Mouse (Mus musculus): ENCODE data around the gene Rab37.

Gene Rab37

DNA sequence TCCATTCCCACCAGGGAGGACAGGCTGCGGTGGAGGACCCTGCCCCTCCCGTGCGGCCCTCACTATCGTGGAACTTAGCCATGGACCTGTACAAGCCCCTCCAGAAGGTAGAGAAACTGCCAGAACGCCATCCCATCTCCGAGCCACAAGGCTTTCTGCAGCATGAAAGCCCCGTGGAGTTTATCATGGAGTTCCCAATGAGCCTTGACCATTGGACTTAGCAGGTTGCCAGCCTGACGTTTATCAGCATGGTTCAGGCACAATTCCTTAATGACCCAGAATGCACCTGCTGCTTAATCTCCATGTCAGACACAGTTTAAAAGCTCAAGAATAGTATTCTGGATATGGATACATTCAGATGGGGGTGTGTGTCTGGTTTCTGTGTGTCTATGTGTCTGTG lies 6.2 kb upstream of the Rab37 start:
- DNase-seq (ENCODE audit: low spot score): no peak

DNA sequence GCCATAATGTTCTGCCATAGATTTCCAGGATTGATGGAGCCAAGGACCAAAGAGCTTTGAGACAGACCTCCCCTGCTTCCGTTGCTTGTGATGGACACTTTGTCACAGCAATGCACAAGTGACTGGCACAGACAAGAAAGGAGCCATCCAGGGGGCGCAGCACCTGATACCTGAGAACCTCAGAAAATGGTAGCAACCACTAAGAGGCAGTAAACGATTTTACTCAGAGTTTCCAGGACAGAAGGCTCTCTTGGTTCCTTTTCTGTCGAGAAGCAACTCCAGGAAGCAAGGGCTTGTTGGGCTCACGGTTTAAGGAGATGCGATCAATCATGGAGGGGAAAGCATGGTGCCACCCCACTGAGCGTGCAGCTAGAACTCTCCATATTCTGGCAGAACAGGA lies 5.0 kb upstream of the Rab37 start:
- DNase-seq (ENCODE audit: low spot score): no peak

DNA sequence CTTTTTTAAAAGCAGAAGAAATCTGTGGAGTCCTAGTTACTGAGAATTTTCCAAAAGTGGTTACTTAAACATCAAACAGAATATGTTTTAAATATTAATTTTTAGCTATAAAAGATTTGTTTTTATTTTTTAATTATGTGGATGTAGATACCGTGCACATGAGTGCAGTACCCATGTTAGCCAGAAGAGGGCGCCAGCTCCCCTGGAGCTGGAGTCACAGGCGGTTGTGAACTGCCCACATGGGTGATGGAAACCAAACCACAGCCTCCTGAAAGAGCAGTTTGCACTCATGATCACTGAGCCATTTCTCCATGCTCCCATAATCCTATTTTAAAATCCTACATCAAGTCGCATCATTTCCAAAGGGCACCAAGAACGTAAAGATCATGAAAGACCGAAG lies 1.4 kb upstream of the Rab37 start:
- no peak for DNase-seq (ENCODE audit: low spot score)

DNA sequence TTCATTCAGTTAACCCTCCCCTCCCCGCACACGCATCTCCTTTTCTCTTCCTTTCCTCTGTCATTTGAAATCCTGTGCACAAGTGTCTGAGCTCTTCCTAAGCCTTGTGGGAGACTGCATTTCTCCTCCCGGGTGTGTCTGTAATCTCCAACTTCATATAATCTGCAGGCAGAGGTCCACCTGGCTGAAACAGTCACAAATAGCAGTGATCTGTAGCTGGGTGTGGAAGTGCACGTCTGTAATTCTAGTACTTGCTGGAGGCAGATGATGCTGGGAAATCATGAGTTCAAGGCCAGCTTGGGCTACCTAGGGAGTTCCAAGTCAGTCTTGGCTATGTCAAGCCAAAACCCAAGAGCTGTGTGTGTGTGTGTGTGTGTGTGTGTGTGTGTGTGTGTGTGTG lies 909 bp downstream of the Rab37 start:
- DNase-seq (ENCODE audit: low spot score): no peak

DNA sequence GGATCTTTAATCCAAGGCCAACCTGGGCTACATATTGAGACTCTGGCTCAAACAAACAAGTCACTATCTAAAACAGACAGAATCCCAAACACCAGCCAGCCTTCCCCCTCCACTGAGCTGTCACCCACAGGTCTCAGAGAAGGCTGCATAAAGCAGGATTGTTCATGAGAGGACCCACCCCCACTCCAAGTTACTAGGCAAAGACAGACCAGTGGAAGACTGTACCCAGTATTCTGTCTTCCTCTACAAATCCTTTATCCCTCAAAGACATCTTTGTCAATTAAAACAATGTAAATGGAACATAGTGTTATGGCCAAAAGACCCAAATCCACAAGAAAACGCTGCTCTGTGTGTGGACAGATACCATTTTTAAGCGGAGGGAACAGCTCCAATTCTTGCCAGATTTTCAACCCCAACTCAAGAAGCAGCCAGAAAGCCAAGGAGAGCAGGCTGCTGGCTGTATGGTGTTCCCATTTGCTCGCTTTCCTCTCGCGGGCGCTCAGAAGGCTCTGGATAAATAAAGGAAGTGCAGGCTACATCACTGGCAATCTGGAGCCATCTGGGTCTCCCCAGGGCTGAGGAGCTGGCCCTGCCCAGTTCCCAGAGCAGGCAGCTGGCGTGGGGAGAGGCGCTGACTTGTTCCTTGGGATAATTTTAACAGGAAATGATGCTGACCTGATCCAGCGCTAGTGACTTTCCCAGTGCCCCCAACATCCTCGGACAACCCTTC lies 7.1 kb downstream of the Rab37 start:
- DNase-seq (ENCODE audit: low spot score): no peak

DNA sequence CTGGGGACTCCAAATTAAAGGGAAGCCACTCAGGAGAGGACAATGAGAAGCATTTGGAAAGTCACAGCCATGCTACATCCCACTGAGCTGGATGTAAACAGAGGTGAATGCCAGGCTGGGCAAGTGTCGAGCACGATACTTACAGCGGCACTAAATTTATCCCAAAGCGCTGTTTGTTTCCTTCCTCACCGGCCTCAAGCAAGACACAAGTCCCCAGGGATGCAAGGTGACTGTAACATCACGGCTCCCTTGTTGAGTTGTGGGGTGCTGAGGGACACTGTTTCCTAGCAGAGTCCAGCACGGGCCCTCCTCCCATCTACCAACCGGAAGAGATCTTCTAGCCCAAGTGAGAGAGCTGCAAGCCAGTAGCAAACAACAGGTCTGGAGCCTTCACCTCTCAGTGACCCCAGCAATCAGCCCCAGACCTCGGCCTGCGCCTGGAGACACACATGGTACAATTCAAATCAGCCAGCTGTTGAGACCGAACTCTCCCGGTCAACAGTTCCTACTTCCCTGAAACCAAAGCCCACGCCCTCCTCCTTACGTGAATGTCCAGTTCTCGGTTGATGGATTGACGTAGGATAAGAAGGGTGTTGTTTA lies 8.1 kb downstream of the Rab37 start:
- DNase-seq (ENCODE audit: low spot score): no peak

DNA sequence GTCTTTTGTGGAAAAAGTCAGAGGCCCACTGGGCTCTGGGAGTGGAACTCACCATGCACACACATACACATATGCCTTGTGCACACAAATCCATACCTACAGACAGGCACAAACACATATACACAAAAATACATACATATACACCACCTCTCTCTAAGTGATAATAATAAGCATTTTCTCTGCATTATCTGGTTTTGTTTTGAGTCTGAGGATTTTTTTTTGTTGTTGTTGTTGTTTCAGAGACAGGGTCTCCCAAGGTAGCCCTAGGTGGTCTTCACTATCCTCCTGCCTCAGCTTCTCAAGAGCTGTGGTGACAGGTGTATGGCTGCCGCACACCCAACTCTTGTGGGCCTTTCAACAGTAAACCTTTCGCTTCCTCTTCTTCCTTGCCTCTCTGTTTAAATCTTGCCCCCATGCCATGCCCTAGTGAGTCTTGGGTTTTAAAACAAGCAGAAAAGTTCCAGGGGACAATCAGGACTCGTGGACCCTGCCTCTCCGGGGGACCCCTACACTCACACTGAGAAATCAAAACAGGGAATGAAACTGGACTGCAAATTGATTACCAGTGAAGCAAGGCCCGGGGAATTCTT lies 8.9 kb downstream of the Rab37 start:
- DNase-seq (ENCODE audit: low spot score): no peak

DNA sequence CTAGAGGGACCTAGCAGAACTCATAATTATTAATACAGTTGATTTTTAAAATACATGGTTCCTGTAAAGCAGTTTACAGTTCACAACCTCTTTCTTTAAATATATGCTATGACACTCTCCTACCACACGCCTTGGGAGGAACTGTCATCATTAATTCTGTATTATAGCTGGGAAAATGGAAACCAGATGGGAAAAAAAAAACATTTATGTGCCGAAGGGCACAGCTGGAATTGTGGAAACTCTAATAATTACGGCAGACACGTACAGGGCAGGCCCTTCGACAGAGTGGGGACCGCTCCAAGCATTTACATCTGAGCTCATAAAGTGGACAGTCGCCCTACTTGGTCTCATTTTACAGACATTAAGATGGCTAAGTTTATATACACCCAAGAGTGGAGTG lies 9.5 kb downstream of the Rab37 start:
- DNase-seq (ENCODE audit: low spot score): no peak

DNA sequence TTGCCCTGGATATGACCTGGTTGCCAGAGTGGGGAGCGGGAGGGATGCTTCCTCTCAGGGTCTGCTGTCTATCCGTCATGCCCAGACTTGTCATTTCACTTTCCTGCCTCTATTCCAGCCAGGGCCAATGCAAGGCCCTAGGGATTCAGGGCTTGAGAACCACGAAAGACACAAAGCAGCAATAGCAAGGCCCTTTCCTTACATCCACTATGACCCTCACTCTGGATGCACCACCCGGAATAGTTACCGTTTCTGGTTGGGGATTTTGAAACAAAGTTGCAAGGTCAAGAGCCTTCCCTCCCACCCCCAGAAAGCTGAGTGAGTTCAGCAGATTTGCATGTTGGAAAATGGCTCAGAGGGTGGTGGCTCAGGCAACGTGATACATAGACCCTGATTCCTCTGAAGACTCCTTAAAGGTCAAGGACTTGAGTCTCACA lies 10.4 kb downstream of the Rab37 start:
- DNase-seq (ENCODE audit: low spot score): no peak

DNA sequence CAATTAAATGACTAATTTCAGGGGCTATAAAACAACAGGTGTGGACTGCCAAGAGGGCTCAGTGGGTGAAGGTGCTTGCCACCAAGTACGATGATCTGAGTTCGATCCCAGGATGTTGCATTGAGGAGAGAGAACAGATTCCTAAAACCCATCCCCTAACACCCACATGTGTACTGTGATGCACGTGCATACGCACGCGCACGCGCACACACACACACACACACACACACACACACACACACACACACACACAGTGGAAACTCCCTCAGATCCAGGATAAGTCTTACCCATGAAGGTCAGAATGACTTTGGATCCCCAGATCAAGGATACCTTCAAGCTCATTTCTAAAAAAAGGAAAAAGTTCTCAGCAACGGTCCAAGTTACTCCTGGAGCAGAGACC lies 10.9 kb downstream of the Rab37 start:
- DNase-seq (ENCODE audit: low spot score): no peak

DNA sequence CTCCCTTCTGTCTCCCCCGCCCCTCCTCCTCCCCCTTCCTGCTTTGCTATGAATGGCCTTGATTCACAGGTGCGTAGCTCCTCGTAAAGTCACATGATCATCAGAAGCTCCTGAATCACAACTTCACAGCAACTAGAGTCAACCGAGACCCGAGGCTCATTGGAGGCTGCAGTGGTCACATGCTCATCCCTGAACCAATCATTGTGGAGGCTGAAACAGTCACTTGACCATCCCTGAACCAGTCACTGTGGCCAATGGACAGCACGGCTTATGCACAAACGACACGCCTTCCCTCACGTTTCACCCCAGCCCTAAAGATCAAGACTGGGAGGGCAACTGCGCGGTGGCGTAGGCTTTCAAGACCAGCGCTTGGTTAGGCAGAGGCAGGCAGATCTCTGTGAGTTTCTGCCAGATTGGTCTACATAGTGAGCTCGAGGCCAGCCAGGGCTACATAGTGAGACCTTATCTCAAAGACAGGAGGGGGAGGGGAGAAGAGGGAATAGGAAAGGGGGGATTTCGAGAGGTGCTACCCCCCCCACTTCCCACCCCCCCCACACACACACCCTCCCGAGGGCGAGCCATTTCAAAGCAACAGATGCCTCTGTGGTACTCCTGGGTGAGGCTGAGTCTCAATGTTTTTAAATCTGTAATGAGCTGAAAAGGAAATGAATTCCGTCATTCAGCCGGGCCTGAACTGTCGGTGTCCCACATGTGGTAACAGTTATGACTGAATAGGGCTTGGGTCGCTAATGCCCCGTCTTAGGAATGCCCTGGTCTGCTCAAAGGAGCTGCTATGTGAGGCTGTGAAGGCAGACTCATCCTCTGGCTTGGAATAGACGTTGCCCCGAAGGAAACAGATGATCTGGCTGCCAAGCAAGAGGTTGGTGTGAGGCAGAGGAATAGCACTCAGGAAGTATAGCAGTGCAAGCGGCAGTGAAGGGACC lies 12.5 kb downstream of the Rab37 start:
- DNase-seq (ENCODE audit: low spot score): no peak

DNA sequence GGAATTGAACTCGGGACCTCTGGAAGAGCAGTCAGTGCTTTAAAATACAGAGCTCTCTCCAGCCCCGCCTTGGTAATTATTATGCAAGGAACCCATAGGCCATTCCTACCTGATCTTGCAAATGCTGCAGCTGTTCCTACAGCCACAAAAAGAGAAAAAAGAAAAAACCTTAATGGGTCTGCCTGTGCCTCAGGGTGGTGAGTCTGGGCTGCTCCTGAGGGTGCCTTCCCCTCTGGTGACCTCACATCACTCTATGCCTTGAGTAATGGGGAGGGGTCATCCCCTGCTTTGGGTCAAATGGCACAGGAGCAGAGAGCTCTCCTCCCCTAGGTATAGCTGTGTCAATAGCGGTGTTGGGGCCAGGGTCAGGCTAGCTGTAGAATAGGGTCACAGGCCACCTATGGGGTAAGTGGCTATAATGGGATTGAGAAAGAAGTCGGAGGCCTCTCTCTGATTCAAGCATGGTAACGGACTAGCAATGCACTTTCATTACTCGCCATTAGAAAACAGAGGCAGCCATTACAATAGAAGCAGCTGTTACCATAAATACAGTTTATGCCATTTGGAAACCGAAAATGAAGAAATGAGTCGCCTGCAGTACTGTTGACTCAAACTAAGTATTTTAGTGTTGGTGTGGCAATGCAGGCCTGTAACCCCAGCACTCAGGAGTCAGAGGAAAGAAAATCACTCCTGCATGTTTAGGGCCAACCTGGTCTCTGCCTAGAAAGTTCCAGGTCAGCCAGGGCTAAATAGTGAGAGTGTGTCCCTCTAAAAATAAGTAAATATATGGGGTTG lies 13.7 kb downstream of the Rab37 start:
- no peak for DNase-seq (ENCODE audit: low spot score)

DNA sequence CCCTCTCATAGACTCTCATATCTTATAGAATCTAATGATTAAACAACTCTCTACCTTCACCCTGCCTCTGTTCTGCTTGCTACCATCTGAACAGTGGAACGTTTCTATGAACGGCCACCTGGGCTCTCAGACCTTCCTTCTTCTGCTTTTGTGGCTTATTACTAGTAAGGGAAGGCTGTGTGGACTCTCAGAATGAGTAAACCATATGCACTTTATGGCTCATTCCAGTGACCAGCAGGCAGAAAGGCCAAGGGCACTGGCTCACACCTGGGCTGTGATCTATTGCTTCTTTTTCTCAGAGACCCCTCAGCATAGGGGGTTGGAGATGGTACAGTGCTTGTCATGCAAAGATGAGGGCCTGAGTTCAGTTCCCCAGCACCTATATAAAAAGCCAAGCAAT lies 15.4 kb downstream of the Rab37 start:
- DNase-seq (ENCODE audit: low spot score): no peak

DNA sequence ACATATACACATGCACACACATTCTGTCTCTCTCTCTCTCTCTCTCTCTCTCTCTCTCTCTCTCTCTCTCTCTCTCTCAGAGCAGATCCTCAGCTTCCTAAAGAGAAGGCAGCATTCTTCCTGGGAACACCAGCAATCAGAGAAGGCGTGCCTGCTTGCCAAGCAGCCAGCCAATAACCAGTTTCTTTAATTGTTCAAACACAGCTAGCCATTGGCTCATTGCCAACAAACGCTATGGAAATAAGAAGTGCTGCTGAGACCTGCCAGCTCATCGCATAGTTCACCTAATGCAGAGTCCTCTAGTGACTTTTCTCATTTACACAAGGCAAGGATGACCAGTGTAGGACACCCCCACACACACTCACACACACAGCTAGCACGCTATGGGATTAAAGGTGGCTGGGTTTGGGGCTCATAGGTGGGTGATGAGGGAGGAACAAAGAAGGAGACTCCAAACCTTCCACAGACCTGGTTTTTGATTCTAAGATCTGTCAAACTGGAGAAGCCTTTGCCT lies 16.2 kb downstream of the Rab37 start:
- DNase-seq (ENCODE audit: low spot score): no peak

DNA sequence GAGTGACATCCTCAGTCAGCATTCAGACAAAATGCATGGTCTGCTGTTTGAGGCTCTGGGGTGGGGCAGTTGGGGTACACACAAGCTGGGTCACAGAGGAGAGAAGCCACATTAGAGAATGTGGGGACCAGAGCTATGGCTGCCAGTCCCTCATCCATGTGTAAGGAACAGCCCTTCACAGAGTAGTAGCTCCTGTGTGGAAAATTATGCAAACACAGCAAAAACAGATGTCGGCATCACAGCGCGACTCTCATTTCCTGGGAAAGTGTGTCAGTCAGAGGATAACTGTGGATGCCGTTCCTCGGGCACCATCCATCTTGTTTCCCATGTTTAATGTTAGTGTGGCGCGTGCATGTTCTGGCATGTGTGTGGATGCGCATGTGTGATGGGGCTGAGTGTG lies 16.9 kb downstream of the Rab37 start:
- DNase-seq (ENCODE audit: low spot score): no peak

DNA sequence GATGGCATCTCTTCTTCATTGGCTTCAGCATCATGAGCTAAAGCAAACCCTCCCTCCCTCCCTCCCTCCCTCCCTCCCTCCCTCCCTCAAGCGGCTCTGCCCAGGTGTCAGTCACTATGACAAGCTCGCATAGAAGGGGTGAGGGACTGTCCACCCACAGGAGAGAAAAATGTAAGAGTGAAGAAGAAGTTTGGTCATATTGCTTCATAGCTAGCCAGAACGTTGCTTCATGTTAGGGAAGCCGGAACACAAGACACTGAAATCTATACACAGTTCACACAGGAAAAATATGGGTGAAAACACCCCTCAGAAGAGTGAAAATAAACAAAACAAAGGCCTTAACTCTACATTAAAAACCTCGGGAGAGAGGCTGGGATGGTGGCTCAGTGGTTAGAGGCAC lies 19.0 kb downstream of the Rab37 start:
- DNase-seq (ENCODE audit: low spot score): no peak

DNA sequence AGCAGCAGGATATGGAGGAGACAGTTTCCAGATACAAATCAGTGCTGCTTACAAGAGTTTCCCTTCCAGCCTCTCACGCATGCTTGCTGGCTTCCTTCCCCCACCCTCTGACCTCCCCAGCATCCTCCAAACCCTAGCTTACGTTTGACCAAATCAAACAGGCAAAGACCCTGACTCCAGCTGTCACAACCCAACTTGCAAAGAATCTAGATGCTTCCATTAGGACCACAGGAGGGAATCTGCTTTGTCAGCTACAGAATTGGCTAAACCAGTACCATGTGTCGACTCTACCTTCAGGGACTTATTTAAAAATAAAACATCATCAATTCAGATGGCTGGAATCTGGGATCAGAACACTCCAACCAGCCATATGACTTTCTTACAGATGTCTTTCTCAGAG lies 21.0 kb downstream of the Rab37 start:
- no peak for DNase-seq (ENCODE audit: low spot score)

DNA sequence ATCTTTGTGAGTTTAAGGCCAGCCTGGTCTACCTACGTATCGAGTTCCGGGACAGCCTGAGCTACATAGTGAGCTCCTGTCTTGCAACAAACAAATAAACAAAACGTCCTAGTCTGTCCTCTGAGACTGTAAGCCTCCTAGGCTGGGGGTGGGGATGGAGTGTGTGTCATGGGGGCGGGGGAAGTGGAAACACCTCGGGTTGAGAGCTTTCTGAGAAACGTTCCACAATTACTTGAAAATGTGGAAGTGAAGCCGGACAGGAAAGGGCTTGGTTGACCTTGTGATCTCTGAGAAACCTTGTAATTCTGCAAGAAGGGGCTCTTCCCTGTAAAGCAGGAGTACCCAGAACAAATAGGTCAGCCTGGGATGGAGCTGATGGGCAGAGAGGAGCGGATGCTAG lies 28.2 kb downstream of the Rab37 start:
- DNase-seq (ENCODE audit: low spot score): no peak

DNA sequence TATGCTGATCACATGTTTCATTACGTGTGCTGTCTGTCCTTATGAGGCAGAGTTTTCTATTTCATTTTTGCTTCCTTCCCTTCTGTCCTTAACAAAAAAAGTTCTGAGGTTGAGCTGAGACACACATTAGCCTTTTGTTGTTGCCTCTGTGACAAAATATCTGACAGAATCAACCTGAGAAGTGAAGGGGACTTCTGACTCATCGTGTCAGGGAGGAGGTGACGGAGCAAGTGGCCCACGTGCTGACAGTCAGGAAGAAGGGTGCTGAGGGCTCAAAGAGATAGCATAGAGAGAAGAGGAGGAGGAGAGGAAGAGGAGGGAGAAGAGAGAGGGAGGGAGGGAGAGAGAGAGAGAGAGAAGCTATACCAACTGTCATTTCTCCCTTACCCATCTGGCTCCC lies 37.3 kb downstream of the Rab37 start:
- DNase-seq (ENCODE audit: low spot score): no peak

DNA sequence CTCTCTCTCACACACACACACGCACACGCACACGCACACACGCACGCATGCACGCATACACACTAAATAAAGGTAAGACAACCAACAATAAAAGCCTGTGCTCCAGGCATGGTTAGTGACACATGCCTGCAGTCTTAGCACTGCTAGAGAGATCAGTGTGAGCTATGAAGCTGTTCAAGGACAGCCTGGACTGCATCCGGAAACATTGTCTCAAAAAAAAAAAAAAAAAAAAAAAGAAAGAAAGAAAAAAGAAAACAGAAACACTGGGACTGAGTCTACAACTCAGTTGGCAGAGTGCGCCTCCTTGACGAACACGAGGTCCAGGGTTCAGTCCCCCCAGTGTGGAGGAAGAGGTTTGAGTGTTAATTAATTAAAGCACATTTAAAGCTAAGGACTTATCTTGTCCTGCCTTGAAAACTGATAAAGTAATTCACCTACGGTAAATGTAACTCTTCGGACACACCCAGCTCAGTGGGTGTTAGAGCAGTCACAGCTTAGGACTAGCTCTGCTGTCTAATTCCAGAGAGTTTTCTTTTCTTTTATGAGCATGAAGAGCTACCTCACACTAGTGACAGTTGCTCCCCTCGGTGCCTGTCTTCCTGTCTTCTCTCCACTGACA lies 38.4 kb downstream of the Rab37 start:
- DNase-seq (ENCODE audit: low spot score): no peak

DNA sequence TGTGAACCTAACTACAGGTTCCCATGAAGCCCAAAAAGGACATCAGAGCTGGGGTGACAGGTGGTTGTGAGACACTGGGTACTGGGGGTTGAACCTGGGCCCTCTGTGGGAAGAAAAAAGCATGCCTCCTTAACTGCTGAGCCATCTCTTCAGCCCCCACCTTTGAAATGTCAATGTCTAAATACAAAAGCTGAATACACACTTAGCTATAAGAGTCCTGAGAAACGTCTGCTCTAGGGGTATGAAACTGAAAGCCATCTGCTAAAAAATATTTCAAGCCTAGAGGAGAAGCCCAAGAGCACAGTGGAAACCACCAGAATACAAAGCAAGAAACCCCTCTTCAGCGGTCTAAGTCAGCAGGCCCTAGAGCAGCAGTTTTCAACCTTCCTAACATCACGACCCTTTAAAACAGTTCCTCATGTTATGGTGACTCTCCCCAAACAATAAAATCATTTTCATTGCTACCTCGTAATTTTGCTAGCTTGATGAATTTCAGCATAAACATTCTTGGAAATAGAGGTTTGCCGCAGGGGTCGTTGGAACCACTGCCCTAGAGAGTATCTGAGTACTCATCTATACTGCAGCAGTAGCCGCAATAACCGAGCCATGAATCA lies 40.6 kb downstream of the Rab37 start:
- no peak for DNase-seq (ENCODE audit: low spot score)
